Mouse (Mus musculus) testis, postnatal 10 days (tissue): ENCODE results near the gene Foxf1.

Experiments
- DNase-seq: peaks from one replicate; pipeline ENCODE4 v3.0.0; 2021; ENCODE audit warnings: low spot score

The Foxf1 gene

DNA sequence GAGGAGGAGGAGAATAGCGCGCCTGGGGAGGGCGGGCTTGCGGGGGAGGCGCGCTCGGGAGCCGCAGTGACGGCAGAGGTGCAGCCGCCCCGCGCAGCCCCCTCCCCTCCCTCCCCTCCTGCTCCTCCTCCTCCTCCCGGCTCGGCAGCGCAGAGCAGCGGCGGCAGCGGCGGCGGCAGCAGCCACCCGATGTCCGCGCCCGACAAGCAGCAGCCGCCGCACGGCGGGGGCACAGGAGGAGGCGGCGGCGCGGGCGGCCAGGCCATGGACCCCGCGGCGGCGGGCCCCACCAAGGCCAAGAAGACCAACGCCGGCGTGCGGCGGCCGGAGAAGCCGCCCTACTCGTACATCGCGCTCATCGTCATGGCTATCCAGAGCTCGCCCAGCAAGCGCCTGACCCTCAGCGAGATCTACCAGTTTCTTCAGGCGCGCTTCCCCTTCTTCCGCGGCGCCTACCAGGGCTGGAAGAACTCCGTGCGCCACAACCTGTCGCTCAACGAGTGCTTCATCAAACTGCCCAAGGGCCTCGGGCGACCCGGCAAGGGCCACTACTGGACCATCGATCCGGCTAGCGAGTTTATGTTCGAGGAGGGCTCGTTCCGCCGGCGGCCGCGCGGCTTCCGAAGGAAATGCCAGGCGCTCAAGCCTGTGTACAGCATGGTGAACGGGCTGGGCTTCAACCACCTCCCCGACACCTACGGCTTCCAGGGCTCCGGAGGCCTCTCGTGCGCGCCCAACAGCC lies at the start of gene Foxf1:
Gene Foxf1 (plus strand): TSS at position 177 of the 742 bp plus-strand sequence.
- DNase-seq, result no peak

DNA sequence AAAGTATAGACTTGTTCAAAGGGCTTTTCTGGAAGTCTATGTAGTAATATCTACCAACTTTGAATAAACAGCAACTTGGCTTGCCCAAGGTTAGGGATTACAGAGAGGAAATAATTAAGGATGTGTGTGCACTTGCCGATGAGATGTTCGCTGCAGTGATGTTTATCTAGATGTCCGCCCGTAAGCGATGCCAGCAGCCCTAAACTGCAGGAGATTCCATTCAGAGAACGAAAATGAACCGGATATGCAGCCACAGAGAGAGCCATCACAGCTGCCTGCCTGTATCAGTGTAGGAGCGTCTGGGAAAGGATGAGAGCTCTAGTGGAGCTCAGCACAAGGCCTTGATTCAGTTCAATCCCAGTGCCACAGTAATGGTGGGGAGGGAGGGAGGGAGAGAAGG lies 48.6 kb upstream of the Foxf1 start:
- DNase-seq, result no peak

DNA sequence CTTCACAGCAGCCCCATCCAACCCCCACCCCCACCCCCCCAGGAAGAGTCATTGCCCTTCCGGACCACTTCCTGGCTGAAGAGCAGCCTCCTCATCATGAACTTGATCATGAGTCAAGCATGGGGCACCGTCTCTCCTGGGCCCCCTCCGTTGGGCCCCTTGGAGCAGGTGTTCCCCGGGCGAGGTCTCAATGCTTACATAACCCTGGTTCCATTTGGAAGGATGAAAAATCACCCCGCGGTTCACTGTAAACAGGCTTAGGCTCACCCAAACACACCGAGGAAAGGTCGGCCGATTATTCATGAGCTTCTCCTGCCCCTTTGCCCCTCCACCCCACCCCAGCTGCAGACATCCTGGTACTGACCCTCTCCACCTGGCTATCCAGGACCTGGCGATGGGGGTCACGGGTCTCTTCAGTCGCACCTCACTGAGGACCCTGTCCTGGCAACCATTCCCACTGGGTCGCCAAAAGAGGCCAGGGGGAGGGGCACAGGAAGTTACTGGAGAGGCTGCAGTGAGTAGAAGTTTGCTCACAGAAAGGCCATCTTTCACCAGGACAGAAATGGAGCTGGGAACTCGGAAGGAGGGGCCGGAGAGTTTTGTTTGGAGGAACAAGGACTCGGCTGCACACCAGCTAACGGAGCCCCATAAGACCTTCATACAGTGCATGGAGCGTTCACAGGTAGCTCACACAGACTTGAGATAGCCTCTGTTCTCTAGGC lies 40.3 kb upstream of the Foxf1 start:
- no peak for DNase-seq

GRCm38 (mm10) chr8:121047441-121047840 lies 36.7 kb upstream of the Foxf1 start:
- DNase-seq, result no peak

- DNase-seq, result no peak
Measured at GRCm38 (mm10) chr8:121058081-121058480, 26.1 kb upstream of the Foxf1 start.

GRCm38 (mm10) chr8:121059098-121059497 lies 25.1 kb upstream of the Foxf1 start:
- no peak for DNase-seq

- DNase-seq, result no peak
Measured at GRCm38 (mm10) chr8:121062521-121062920, 21.7 kb upstream of the Foxf1 start.

GRCm38 (mm10) chr8:121063649-121064048 lies 20.5 kb upstream of the Foxf1 start:
- DNase-seq, result no peak

- DNase-seq, result no peak
Measured at GRCm38 (mm10) chr8:121071454-121071853, 12.7 kb upstream of the Foxf1 start.

DNA sequence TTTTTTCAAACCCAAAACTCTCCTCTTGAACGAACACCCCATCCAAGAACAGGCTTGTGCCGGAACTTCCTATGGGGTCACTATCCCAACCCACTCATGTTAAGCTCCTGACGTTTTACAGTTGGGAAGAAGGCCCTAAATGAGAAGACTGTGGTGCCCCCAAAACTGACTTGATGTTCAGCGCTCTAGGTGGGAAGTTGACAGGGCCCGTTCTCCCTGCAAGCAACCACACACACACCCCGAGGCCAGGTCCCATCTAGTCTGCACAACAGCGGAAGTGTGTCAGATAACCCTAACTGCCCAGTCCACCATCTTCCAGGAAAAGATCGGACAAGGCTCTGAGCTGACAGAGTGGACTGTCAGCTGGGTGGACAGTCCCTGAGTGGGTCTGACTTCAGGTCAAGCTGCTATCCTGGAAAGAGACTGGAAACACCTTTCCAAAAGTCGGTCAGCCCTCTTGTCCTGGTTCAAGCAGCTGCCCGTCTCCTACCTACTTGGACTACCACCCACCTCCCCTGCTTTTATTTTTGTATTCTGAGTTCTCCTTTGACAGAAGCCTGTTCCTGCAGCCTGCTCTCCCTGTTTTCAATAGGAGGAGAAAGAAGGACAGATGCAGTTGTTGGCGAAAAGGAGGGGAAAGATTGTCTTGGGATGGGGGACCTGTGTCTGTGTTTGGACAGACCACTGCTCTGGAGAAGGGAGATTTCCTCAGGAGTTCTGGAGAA lies 11.6 kb upstream of the Foxf1 start:
- DNase-seq, result no peak

GRCm38 (mm10) chr8:121073174-121074107 lies 10.7 kb upstream of the Foxf1 start:
- DNase-seq, result no peak

DNA sequence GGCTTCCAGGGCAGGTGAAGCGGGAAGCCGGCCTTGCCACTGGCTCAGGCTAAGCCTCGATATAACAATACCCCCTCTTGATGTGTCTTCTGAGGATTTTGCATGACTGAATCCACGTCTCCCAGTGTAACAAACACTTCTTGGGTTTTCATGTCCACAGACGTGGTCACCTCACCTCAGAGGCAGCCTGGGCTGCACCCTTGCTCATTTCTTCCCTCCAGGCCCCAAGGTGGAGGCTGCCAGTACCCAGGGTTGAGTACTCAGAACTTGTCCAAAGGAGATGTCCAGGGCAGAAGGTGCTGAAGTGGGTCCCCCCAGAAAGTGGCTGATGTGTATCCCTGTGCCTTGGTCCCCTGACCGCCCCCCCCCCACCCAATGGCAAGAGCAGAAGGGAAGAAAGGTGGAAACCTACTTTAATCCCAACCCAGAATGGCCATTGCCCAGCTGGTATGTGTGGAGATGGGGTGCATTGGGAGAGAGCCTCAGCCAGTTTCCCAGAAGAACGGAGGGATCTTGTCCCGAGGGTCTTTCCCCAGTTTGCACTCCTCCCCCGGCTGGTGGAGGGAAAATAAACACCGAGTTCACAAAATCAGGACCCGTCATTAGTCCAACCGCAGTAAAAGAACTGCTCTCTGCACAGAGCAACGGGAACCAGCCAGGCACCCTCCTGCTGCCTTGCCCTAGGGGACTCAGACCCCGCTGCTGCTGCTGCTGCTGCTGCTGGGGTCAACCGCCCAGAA lies 9.9 kb upstream of the Foxf1 start:
- no peak for DNase-seq

- DNase-seq, result no peak
Measured at GRCm38 (mm10) chr8:121074848-121075145, 9.4 kb upstream of the Foxf1 start.

GRCm38 (mm10) chr8:121075936-121076335 lies 8.2 kb upstream of the Foxf1 start:
- DNase-seq, result no peak

- DNase-seq, result no peak
Measured at GRCm38 (mm10) chr8:121076555-121076954, 7.6 kb upstream of the Foxf1 start.

GRCm38 (mm10) chr8:121078721-121079120 lies 5.5 kb upstream of the Foxf1 start:
- DNase-seq, result no peak

DNA sequence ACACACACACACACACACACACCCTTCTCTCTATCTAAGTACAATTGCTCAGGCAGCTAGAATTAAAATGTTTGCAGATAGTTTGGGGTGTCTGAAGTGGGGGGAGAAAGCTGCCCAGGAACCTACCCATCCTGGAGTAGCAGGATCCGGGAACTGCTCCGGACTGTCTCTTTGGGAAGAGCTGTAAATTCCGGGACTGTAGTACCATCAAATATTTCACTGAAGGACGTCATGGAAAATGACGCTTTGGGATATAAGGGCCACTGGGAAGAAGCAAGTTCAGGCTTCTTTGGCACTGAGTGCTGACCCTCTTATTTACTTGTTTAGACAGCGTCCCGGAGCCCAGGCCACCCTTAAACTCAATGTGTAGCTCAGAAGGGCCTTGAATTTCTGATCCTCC lies 5.0 kb upstream of the Foxf1 start:
- no peak for DNase-seq

- DNase-seq, result no peak
Measured at GRCm38 (mm10) chr8:121079944-121080343, 4.2 kb upstream of the Foxf1 start.

- no peak for DNase-seq
Measured at GRCm38 (mm10) chr8:121080361-121081090, 3.7 kb upstream of the Foxf1 start.

DNA sequence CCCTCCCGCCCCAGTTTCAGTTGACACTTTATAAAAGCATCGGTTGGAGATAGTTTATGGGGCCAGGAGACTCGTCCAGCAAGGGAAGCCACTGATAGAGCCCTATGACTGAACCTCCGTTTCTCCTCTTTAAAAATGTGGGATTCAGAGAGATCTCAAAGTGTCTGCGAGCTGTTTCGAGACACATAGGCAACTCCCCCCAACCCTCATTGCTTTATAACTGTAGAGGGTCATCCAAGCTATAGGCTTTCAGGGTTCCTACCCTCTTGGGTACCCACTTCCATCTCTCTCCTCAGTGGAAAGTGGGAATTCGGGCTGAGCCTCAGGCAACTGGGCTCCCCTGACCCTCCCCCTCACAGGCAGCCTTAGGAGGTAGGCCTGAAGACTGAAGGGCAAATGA lies 2.8 kb upstream of the Foxf1 start:
- DNase-seq, result no peak
